Mouse (Mus musculus): ENCODE results near the gene Plpp6. TPM values are rescaled to one million over a fixed set of nuclear protein-coding genes. Genes with fewer than 3 reads are reported as not detected.

Gene Plpp6
- 1 to 10 TPM; 1.7 to 2.1 (median 1.8) TPM for total RNA-seq (2022)

GRCm38 (mm10) chr19:28963842-28964551, at the start of gene Plpp6:
Gene Plpp6, plus strand, starts transcription at chr19:28963953.
- DNase-seq (ENCODE audit: low spot score in 2 of 2), result peak; percentile 39 to 60

- no peak for DNase-seq (ENCODE audit: low spot score in 2 of 2)
Measured at GRCm38 (mm10) chr19:28914598-28914997, 49.2 kb upstream of the Plpp6 start.

GRCm38 (mm10) chr19:28915602-28916250, 48.0 kb upstream of the Plpp6 start:
- no peak for DNase-seq (ENCODE audit: low spot score in 2 of 2)

GRCm38 (mm10) chr19:28916492-28916891, 47.3 kb upstream of the Plpp6 start:
- DNase-seq (ENCODE audit: low spot score in 2 of 2), result no peak

GRCm38 (mm10) chr19:28917839-28918238, 45.9 kb upstream of the Plpp6 start:
- no peak for DNase-seq (ENCODE audit: low spot score in 2 of 2)

- DNase-seq (ENCODE audit: low spot score in 2 of 2), result no peak
Measured at GRCm38 (mm10) chr19:28926366-28926765, 37.4 kb upstream of the Plpp6 start.

GRCm38 (mm10) chr19:28927396-28927795, 36.4 kb upstream of the Plpp6 start:
- no peak for DNase-seq (ENCODE audit: low spot score in 2 of 2)

GRCm38 (mm10) chr19:28929034-28929433, 34.7 kb upstream of the Plpp6 start:
- DNase-seq (ENCODE audit: low spot score in 2 of 2), result no peak

GRCm38 (mm10) chr19:28934897-28935296, 28.9 kb upstream of the Plpp6 start:
- no peak for DNase-seq (ENCODE audit: low spot score in 2 of 2)

- DNase-seq (ENCODE audit: low spot score in 2 of 2), result no peak
Measured at GRCm38 (mm10) chr19:28940135-28940874, 23.4 kb upstream of the Plpp6 start.

GRCm38 (mm10) chr19:28941271-28941670, 22.5 kb upstream of the Plpp6 start:
- DNase-seq (ENCODE audit: low spot score in 2 of 2), result no peak

- DNase-seq (ENCODE audit: low spot score in 2 of 2), result no peak
Measured at GRCm38 (mm10) chr19:28946782-28947181, 17.0 kb upstream of the Plpp6 start.

GRCm38 (mm10) chr19:28947311-28947710, 16.4 kb upstream of the Plpp6 start:
- DNase-seq (ENCODE audit: low spot score in 2 of 2), result no peak

GRCm38 (mm10) chr19:28951251-28951650, 12.5 kb upstream of the Plpp6 start:
- no peak for DNase-seq (ENCODE audit: low spot score in 2 of 2)

GRCm38 (mm10) chr19:28963113-28963512, 640 bp upstream of the Plpp6 start:
- DNase-seq (ENCODE audit: low spot score in 2 of 2), result no peak

GRCm38 (mm10) chr19:28963513-28963841, 276 bp upstream of the Plpp6 start:
- no peak for DNase-seq (ENCODE audit: low spot score in 2 of 2)

GRCm38 (mm10) chr19:28964552-28964903, 775 bp downstream of the Plpp6 start:
- DNase-seq (ENCODE audit: low spot score in 2 of 2), result no peak

- DNase-seq (ENCODE audit: low spot score in 2 of 2), result no peak
Measured at GRCm38 (mm10) chr19:28967652-28968051, 3.9 kb downstream of the Plpp6 start, which contains the start of gene 4430402I18Rik. Gene 4430402I18Rik, minus strand, starts transcription at chr19:28967800.

GRCm38 (mm10) chr19:28968178-28968577, 4.4 kb downstream of the Plpp6 start:
- no peak for DNase-seq (ENCODE audit: low spot score in 2 of 2)

GRCm38 (mm10) chr19:28969231-28969630, 5.5 kb downstream of the Plpp6 start:
- no peak for DNase-seq (ENCODE audit: low spot score in 2 of 2)

- DNase-seq (ENCODE audit: low spot score in 2 of 2), result no peak
Measured at GRCm38 (mm10) chr19:28970251-28970650, 6.5 kb downstream of the Plpp6 start.

- DNase-seq (ENCODE audit: low spot score in 2 of 2), result peak; percentile 71 to 75
Measured at GRCm38 (mm10) chr19:28974862-28975611, 11.3 kb downstream of the Plpp6 start.
